Mouse (Mus musculus): ENCODE results near the gene Hnrnph3. TPM values are rescaled to one million over a fixed set of nuclear protein-coding genes. Genes with fewer than 3 reads are reported as not detected.

The Hnrnph3 gene
- total and polyA plus RNA-seq, 3 experiments = 9.5 to 37.8 (median 15.1) TPM

DNA sequence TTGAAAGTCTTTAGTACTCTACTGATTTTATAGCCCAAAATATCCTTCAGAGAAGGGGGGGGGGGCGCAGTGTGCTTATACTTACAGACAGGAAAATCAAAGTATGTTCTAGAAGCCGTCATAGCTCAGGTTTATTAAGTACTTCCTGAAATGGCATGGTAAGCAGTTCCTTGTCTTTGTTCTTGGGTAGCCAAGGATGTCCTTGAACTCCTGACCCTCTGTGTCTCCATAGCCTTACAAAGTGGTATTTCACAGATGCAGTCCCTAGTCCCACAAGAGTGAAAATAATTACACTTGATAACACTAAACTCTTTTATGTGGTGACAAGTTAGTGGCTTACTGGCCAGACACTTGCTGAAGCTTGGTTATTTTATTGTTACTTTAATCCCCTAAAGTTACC, 999 bp upstream of the Hnrnph3 start:
- in situ Hi-C loops (cut with MboI; ENCODE audit: low pct_ligation_motif_present, low pct_unique_long_range_greater_than_20kb, low sequenced_read_pairs) (no loop called here), dilution Hi-C loops (cut with MboI; ENCODE audit: extremely low pct_ligation_motif_present, extremely low pct_unique_long_range_greater_than_20kb, low sequenced_read_pairs) (no loop called here)
- H3K79me2 ChIP-seq (replicated peaks; ENCODE audit: control insufficient read depth, extremely low read depth, insufficient read depth, poor library complexity, severe bottlenecking) = peaks cover 31% of the 10 kb centered on the region
- H3K9me3 ChIP-seq (replicated peaks; ENCODE audit: low read length) = no peaks in the 10 kb centered on the region
- peaks cover 2 to 33% of the 10 kb centered on the region in 2 experiments; a peak in 3 of 4 replicates for H3K4me1 ChIP-seq (ENCODE audit: control insufficient read depth in 1 of 2, insufficient read depth in 2 of 2)
- peak overlapping the region; percentile 84 for H3K4me2 ChIP-seq (ENCODE audit: insufficient read depth, low read depth, poor library complexity, severe bottlenecking)
- DNase-seq (ENCODE audit: extremely low read depth) = peak; percentile 31
- peaks cover 0 to 2% of the 10 kb centered on the region in 2 experiments for H3K36me3 ChIP-seq (replicated peaks in 1 of 2; ENCODE audit: control insufficient read depth in 1 of 2, insufficient read depth in 1 of 2, low read length in 1 of 2)
- H3K27me3 ChIP-seq (replicated peaks) = no peaks in the 10 kb centered on the region
- TF ChIP-seq MAX (IDR thresholded peaks at IDR 0.05; ENCODE audit: low read length) (no peak), ZKSCAN1 (IDR thresholded peaks at IDR 0.05; ENCODE audit: borderline replicate concordance, low read depth, low read length) (no peak), CHD2 (IDR thresholded peaks at IDR 0.05; ENCODE audit: low read length) (no peak), MAZ (IDR thresholded peaks at IDR 0.05; ENCODE audit: low read depth, low read length) (no peak), ZC3H11A (IDR thresholded peaks at IDR 0.05; ENCODE audit: low read depth, low read length) (no peak), CHD1 (IDR thresholded peaks at IDR 0.05; ENCODE audit: low read depth, low read length) (no peak), NELFE (IDR thresholded peaks at IDR 0.05; ENCODE audit: low read depth, low read length) (no peak), UBTF (IDR thresholded peaks at IDR 0.05; ENCODE audit: low read depth, low read length) (no peak), TBP (conservative IDR thresholded peaks at IDR 0.05; ENCODE audit: low read depth, low read length) (no peak), JUN (IDR thresholded peaks at IDR 0.05; ENCODE audit: insufficient read depth, low read depth, low read length) (no peak), ZNF384 (IDR thresholded peaks at IDR 0.05; ENCODE audit: low read depth, low read length) (no peak), MYC (IDR thresholded peaks at IDR 0.05; ENCODE audit: low read depth, low read length) (no peak), CTCF (conservative IDR thresholded peaks at IDR 0.05 in 1 of 2, IDR thresholded peaks at IDR 0.05 in 1 of 2; ENCODE audit: low read depth in 2 of 2, low read length in 2 of 2) (no peak)
- H3K9ac ChIP-seq (ENCODE audit: insufficient read depth, low read depth) = peak overlapping the region; percentile 92
- no peak overlapping the region for H3K27ac ChIP-seq (ENCODE audit: insufficient read depth, low read depth)
- peak overlapping the region in 2 of 3 experiments; percentile 63 to 91 for H3K4me3 ChIP-seq (replicated peaks in 1 of 3; ENCODE audit: low read depth in 2 of 3, low read length in 2 of 3, poor library complexity in 1 of 3)

- no peak for DNase-seq (ENCODE audit: extremely low read depth)
- H3K4me2 ChIP-seq (ENCODE audit: insufficient read depth, low read depth, poor library complexity, severe bottlenecking) = peak overlapping the region; percentile 84
- in situ Hi-C loops (cut with MboI; ENCODE audit: low pct_ligation_motif_present, low pct_unique_long_range_greater_than_20kb, low sequenced_read_pairs) = no loop called here
- H3K79me2 ChIP-seq (replicated peaks; ENCODE audit: control insufficient read depth, extremely low read depth, insufficient read depth, poor library complexity, severe bottlenecking) = peaks cover 36% of the 10 kb centered on the region
- H3K27me3 ChIP-seq (replicated peaks) = no peaks in the 10 kb centered on the region
- no peaks in the 10 kb centered on the region for H3K9me3 ChIP-seq (replicated peaks; ENCODE audit: low read length)
- peaks cover 2 to 34% of the 10 kb centered on the region in 2 experiments; a peak in 3 of 4 replicates for H3K4me1 ChIP-seq (ENCODE audit: control insufficient read depth in 1 of 2, insufficient read depth in 2 of 2)
- peak overlapping the region; percentile 92 for H3K9ac ChIP-seq (ENCODE audit: insufficient read depth, low read depth)
- H3K4me3 ChIP-seq (replicated peaks in 1 of 3; ENCODE audit: low read depth in 2 of 3, low read length in 2 of 3, poor library complexity in 1 of 3) = peak overlapping the region; percentile 63 to 91 (median 64)
- dilution Hi-C loops (cut with MboI; ENCODE audit: extremely low pct_ligation_motif_present, extremely low pct_unique_long_range_greater_than_20kb, low sequenced_read_pairs) = no loop called here
- no peak for TF ChIP-seq IRF4 (IDR thresholded peaks at IDR 0.05; ENCODE audit: low read depth, low read length)
- TF ChIP-seq MXI1 (IDR thresholded peaks at IDR 0.05; ENCODE audit: low read depth, low read length) = no peak
- TF ChIP-seq POLR2AphosphoS2 (IDR thresholded peaks at IDR 0.05; ENCODE audit: low read depth, low read length) = no peak
- no peak for TF ChIP-seq SMC3 (IDR thresholded peaks at IDR 0.05; ENCODE audit: low read depth, low read length)
- H3K36me3 ChIP-seq (replicated peaks in 1 of 2; ENCODE audit: control insufficient read depth in 1 of 2, insufficient read depth in 1 of 2, low read length in 1 of 2) = peaks cover 0 to 2% of the 10 kb centered on the region in 2 experiments
- H3K27ac ChIP-seq (ENCODE audit: insufficient read depth, low read depth) = peak overlapping the region; percentile 81
Measured at GRCm38 (mm10) chr10:63024580-63024910, 528 bp upstream of the Hnrnph3 start.

Data from CH12.LX (cell line).